Mouse (Mus musculus) embryonic fibroblast, embryonic 13.5 days (primary cell): Measurements from ENCODE around the gene Grik5.

Experiments
- CTCF ChIP-seq: IDR thresholded peaks from 2 replicates; pipeline ENCODE4 v1.5.1; 2011; ENCODE audit warnings: mild to moderate bottlenecking, control low read depth, low read length, moderate library complexity, borderline replicate concordance; ENCODE audit not compliant: insufficient read depth
- POLR2A ChIP-seq: IDR thresholded peaks from 2 replicates; pipeline ENCODE4 v1.6.1; 2011; ENCODE audit warnings: low read depth, mild to moderate bottlenecking, control low read depth, low read length, moderate library complexity

DNA sequence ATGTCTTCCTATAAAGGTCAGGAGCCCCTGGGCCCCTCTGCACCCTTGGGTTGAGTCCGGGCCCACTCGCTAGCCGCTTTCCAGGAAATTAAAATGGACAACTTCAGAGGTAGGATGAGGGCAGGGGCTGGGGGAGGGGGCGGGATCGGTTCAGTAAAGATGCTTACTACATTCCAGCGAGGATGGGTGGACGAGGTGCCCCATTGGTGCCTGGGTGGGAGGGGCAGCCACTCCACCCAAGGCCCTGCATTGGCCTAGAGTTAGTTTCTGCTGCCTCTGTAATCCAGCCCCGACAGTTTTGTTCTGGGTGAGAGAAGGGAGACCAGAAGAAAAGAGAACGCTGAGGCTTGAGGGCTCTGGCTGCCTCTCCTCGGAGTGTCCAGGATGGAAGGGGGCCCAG lies 17.7 kb upstream of the Grik5 start:
- TF ChIP-seq POLR2A (no peak), CTCF (no peak)
